Mouse (Mus musculus) forebrain, embryonic 14.5 days (tissue): ENCODE measurements at regions not wholly inside any gene's neighbourhood (a gene's known extent, or its start where the extent isn't known, plus 50 kb on each side); places are given as distances from the start of the nearest gene placed in this dataset.

Experiments
- ATAC-seq: fragments of 200-750 bp; cut with Nextera tagmentation; 2 replicates; pipeline ENCODE4 v1.8.0; 2017; ENCODE audit warnings: mild to moderate bottlenecking, moderate library complexity
- DNase-seq: peaks from one replicate; pipeline ENCODE4 v3.0.0-alpha.2; 2015; ENCODE audit warnings: low spot score
- H3K27ac ChIP-seq: fragments of 300-500 bp; sonication (generic); 2 replicates; pipeline ENCODE4 v1.5.1; 2014; ENCODE audit warnings: low read depth, mild to moderate bottlenecking, control low read depth, low read length, moderate library complexity
- H3K27me3 ChIP-seq: fragments of 300-500 bp; sonication (generic); replicated peaks from 2 replicates; pipeline ENCODE4 v1.6.1; 2014; ENCODE audit warnings: low read length, control low read depth, mixed read lengths; ENCODE audit not compliant: control insufficient read depth, insufficient read depth
- H3K36me3 ChIP-seq: fragments of 300-500 bp; sonication (generic); 2 replicates; pipeline ENCODE4 v1.6.1; 2014; ENCODE audit warnings: low read length, control low read depth; ENCODE audit not compliant: control insufficient read depth, insufficient read depth
- H3K4me1 ChIP-seq: fragments of 300-500 bp; sonication (generic); 2 replicates; pipeline ENCODE4 v1.6.1; 2014; ENCODE audit warnings: antibody characterized with exemption, low read length, control low read depth; ENCODE audit not compliant: control insufficient read depth, insufficient read depth
- H3K4me2 ChIP-seq: fragments of 300-500 bp; sonication (generic); 2 replicates; pipeline ENCODE4 v1.6.1; 2014; ENCODE audit warnings: mild to moderate bottlenecking, control low read depth, low read length
- H3K4me3 ChIP-seq: fragments of 300-500 bp; sonication (generic); 2 replicates; pipeline ENCODE4 v1.5.1; 2014; ENCODE audit warnings: low read depth, low read length, control low read depth
- H3K9ac ChIP-seq: fragments of 300-500 bp; sonication (generic); 2 replicates; pipeline ENCODE4 v1.6.1; 2014; ENCODE audit warnings: mild to moderate bottlenecking, low read length, control low read depth, moderate library complexity
- H3K9me3 ChIP-seq: fragments of 300-500 bp; sonication (generic); replicated peaks from 2 replicates; pipeline ENCODE4 v1.6.1; 2016; ENCODE audit warnings: low read length, control low read depth, mixed read lengths; ENCODE audit not compliant: control insufficient read depth
- WGBS: fragments of 180-500 bp; shearing (Covaris S2); extraction: QIAGEN DNeasy Blood & Tissue Kit; methylation state at CpG from one replicate; pipeline ENCODE4 v1.1.7; 2014; 5-methylcytosine and 5-hydroxymethylcytosine counted together

DNA sequence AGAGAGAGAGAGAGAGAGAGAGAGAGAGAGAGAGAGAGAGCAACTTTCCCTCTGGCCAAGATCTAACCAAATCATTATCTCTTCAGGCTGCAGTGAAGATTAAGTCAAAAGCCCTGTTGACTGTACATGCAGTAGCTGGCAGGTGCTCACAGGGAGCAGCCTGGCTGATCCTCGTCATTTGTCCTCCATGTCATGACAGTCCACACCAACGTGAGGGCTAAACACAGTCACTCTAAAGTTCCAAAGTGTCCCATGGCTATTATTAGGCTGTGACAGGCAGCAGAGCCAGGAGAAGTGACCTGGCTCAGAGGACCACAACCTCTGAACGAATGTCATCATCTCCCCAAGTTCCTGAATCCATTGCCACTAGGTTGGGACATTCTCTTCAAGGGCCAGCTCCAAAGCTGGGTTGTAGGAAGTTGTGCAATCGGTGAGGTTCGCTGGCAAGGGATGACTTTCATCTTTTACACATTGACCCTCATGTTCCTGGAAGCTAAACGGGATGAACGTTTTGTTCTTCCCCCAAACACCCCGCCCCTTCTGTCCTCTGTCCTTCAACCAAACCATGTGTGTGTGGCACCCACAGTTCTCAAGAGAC is 138.4 kb downstream of the Tomm20 start:
- ATAC-seq (no peak), DNase-seq (no peak)
- 76% methylated on average over 8 of the region's 8 CpGs for WGBS
- Histone ChIP-seq H3K27ac (no peak overlapping the region), H3K4me2 (no peak overlapping the region), H3K9ac (no peak overlapping the region), H3K36me3 (no peaks in the 10 kb centered on the region), H3K9me3 (no peaks in the 10 kb centered on the region), H3K27me3 (no peaks in the 10 kb centered on the region), H3K4me3 (no peak overlapping the region), H3K4me1 (no peaks in the 10 kb centered on the region)

DNA sequence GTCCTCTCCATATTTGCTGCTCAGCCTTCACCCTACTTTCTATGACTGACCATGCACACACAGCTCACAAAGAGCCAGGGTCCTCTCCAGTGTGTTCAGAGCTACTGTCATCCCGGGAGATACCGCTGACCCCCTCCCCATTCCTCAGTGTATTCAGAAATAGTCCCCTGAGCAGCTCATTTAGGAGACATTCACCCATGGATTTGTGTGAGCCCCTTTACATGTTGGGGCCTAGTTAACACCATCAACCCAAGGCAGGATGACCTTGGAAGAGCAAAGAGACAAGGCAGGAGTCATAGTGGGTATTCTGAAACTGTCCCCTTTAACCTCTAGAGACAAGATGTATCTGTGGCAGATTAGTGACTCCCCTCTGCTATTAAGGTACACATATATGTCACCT is 139.1 kb downstream of the Tomm20 start:
- 92% methylated on average over 2 of the region's 2 CpGs for WGBS
- no peaks in the 10 kb centered on the region for H3K9me3 ChIP-seq
- no peaks in the 10 kb centered on the region for H3K36me3 ChIP-seq
- H3K27me3 ChIP-seq = no peaks in the 10 kb centered on the region
- no peak overlapping the region for H3K27ac ChIP-seq
- no peaks in the 10 kb centered on the region for H3K4me1 ChIP-seq
- ATAC-seq = no peak
- no peak for DNase-seq
- H3K9ac ChIP-seq = no peak overlapping the region
- no peak overlapping the region for H3K4me3 ChIP-seq
- H3K4me2 ChIP-seq = no peak overlapping the region

DNA sequence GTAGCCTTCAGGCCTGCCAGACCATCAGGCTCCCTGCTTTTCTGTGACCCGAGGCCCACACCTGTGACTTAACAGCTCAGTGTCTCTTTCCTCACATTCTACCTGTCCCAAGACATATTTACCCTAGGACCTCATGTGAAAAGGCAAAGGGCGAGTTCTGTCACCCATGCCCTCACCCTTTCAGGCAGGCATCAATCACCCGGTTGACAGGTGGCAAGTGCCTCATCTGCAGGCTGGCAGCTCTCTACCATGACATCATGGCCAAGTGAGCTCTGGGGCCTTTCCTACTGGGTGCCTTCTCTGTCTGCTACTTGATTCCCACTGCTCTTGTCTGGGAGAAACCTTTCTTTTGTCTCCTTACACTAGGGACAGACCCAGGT is 139.5 kb downstream of the Tomm20 start:
- ATAC-seq (no peak), DNase-seq (no peak)
- H3K27ac ChIP-seq = no peak overlapping the region; the same call in 1 of the 2 replicates

DNA sequence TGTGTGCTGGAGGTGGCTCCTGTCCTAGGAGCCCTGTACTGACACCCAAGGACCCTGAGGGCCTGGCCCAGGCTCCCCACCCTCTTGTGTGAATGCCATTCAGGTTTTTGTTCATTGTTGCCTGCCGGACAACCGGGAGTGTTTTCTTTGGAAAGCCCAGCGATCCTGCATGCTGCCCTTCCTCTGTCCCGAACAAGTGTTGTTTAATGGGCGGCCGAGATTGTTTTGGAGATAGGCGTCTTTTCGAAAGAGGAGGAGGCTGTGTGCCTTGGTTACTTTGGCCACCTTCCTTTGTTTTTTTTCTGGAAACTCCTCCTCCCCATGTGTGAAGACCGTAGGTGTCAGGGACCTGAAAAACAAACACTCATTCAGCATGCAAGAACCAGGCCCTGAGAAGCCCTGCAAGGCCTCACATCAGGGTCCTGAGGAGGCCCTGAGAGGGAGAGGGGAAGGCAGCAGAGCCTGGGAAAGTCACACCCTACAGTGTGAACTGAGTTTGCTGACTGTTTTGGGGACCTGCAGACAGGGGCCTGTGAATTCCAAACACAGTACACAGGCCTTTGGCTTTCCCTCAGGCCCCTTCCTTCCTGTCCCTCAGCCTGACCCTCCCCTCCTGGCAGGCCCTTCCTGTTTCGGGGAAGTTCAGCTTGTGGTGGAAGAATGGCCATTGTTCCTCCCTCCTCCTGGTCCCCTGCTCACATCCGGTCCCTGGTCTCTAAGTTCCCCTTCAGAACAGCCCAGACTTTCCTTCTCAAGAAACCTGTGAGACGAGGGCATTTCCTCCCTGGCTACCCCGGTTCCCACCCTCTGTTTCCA is 140.1 kb downstream of the Tomm20 start:
- H3K9ac ChIP-seq = no peak overlapping the region
- H3K4me2 ChIP-seq = no peak overlapping the region
- no peaks in the 10 kb centered on the region for H3K36me3 ChIP-seq
- H3K27me3 ChIP-seq = no peaks in the 10 kb centered on the region
- no peak overlapping the region for H3K27ac ChIP-seq
- WGBS = 71% methylated on average over 13 of the region's 13 CpGs
- no peaks in the 10 kb centered on the region for H3K9me3 ChIP-seq
- ATAC-seq (no peak), DNase-seq (no peak)
- H3K4me3 ChIP-seq = no peak overlapping the region
- H3K4me1 ChIP-seq = no peaks in the 10 kb centered on the region

More for the DNA sequence above, 139.5 kb downstream of the Tomm20 start:
- no peaks in the 10 kb centered on the region for H3K36me3 ChIP-seq
- WGBS = 85% methylated on average over 3 of the region's 3 CpGs
- H3K27me3 ChIP-seq = no peaks in the 10 kb centered on the region
- H3K4me3 ChIP-seq = no peak overlapping the region
- H3K9me3 ChIP-seq = no peaks in the 10 kb centered on the region
- H3K4me1 ChIP-seq = no peaks in the 10 kb centered on the region
- no peak overlapping the region for H3K4me2 ChIP-seq
- H3K9ac ChIP-seq = no peak overlapping the region

DNA sequence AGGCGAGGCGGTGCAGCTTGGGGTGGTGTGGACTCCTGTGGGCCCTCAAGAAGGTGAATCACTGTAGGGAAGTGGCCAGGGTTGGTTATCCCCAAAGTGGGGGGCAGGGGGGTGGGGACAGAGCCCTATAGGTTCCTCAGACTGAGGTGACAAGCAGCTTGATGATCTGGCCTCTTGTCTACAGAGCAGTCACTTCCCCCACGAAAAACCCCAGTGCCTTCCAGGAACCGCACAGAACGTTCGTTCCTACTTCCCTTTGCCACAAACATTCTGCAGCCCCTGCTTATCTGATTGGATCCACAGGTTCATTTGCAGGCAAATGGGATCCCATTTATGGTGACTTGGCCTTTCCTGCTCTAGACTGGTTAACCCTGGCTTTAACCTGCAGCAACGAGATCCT is 141.5 kb downstream of the Tomm20 start:
- H3K27ac ChIP-seq = no peak overlapping the region
- ATAC-seq = no peak
- no peaks in the 10 kb centered on the region for H3K36me3 ChIP-seq
- H3K4me3 ChIP-seq = no peak overlapping the region
- DNase-seq = no peak
- no peak overlapping the region for H3K9ac ChIP-seq
- H3K9me3 ChIP-seq = no peaks in the 10 kb centered on the region
- H3K4me2 ChIP-seq = no peak overlapping the region
- no peaks in the 10 kb centered on the region for H3K4me1 ChIP-seq
- H3K27me3 ChIP-seq = no peaks in the 10 kb centered on the region
- WGBS = 89% methylated on average over 7 of the region's 7 CpGs

DNA sequence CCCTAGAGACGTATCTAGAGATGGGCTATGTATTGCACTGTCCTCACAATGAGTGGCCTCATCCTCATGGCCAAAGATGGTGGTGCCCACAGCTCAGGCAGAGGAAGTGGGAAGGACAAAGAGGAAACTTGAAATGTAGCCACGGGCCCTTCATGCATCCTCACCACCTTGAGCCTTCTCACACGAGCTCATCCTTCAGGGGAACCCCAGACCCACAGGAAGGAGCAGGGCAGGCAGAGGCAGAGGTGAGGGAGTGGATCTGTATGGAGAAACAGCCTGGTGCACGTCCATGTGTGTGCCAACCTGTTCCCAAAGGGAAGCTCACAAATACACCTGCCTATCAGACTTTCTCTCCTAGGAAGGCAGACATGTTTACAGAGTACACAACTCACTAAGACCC is 143.0 kb downstream of the Tomm20 start:
- H3K9ac ChIP-seq = no peak overlapping the region
- H3K9me3 ChIP-seq = no peaks in the 10 kb centered on the region
- 64% methylated on average over 4 of the region's 4 CpGs for WGBS
- H3K27me3 ChIP-seq = no peaks in the 10 kb centered on the region
- H3K4me2 ChIP-seq = no peak overlapping the region
- no peak overlapping the region for H3K4me3 ChIP-seq
- no peak for DNase-seq
- H3K36me3 ChIP-seq = no peaks in the 10 kb centered on the region
- H3K27ac ChIP-seq = no peak overlapping the region
- H3K4me1 ChIP-seq = no peaks in the 10 kb centered on the region
- no peak for ATAC-seq

DNA sequence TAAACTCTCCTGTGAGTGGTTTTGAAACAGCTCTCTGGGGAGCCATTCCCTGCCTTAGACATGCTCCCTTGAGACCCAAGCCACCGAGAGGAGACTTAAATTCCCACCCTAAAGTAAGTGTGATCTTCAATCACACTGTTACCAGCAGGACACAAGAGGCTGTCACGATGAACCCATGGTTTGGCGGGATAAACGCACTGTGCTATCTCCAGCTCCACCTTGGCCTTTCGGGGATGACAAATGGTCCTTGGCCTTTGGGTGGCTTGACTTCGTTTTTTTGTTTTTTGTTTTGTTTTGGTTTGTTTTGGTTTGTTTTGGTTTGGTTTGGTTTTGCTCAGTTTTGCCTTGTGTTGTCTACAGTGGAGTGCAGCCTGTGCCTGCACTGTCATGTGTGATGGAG is 144.7 kb downstream of the Tomm20 start:
- Histone ChIP-seq H3K36me3 (no peaks in the 10 kb centered on the region), H3K9ac (no peak overlapping the region), H3K4me2 (no peak overlapping the region), H3K4me1 (no peaks in the 10 kb centered on the region), H3K4me3 (no peak overlapping the region), H3K27ac (no peak overlapping the region), H3K9me3 (no peaks in the 10 kb centered on the region), H3K27me3 (no peaks in the 10 kb centered on the region)
- WGBS = 85% methylated on average over 6 of the region's 6 CpGs
- no peak for DNase-seq
- no peak for ATAC-seq

DNA sequence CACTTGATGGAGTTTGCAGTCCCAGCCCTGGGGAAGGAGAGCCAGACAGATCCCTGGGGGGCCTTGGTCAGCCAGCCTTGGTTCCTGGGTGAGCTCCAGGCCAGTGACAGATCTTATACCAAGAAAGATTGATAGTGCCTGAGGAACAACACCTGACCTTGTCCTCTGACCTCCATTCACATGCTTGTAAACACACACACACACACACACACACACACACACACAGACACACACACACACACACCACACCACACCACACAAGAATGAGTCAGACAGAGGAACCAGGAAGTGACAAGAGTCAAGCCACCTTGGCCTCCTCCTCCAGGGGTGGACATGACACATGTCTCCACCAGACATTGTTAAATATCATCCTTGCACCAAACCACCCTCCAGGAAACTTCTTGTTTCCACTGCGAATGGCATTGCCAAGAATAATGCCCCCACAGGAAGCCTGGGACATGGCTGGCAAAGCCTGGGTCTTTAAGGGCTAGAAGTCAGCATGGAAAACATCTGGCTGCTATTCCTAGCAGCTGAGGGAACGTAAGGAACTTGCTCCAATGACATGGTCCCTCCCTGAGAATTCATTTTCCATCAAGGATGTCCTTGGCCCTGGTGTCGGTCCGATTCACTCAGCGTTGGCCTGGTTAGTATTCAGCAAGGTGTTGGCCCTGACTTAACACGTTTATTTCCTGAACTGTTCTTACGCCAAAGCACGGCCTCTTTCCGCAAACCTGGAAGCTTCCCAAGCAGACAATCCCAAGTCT is 147.9 kb downstream of the Tomm20 start:
- ATAC-seq (no peak), DNase-seq (no peak)
- Histone ChIP-seq H3K9ac (no peak overlapping the region), H3K27me3 (no peaks in the 10 kb centered on the region), H3K36me3 (no peaks in the 10 kb centered on the region), H3K4me3 (no peak overlapping the region), H3K27ac (no peak overlapping the region), H3K4me2 (no peak overlapping the region), H3K4me1 (no peaks in the 10 kb centered on the region), H3K9me3 (no peaks in the 10 kb centered on the region)
- WGBS = 86% methylated on average over 9 of the region's 9 CpGs

DNA sequence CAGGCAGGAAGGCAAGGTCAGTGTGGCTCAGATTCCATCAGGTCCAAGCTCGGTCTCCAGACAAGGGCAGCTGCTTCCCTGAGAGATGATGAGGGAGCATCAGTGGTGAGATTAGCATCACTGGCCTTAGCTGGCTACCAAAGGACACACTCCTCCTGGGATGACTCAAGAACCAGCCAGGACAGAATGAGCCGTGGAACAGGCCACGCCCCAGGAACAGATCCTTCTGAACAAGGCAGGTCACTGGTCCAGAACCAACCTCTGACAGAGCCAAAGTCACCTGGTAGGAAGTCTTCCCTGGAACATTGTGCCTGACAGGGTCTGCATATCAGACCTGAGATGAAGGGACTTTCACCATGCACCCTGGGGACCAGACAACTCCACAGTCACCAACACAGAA is 152.0 kb downstream of the Tomm20 start:
- Histone ChIP-seq H3K4me2 (no peak overlapping the region), H3K36me3 (no peaks in the 10 kb centered on the region), H3K4me1 (no peaks in the 10 kb centered on the region), H3K27me3 (no peaks in the 10 kb centered on the region), H3K9me3 (no peaks in the 10 kb centered on the region), H3K9ac (no peak overlapping the region), H3K27ac (no peak overlapping the region), H3K4me3 (no peak overlapping the region)
- WGBS = 74% methylated on average over 3 of the region's 3 CpGs
- DNase-seq (no peak), ATAC-seq (no peak)
